Mouse (Mus musculus): ENCODE data around the gene Shf. TPM values are rescaled to one million over a fixed set of nuclear protein-coding genes. Genes with fewer than 3 reads are reported as not detected.
"Not testable (repeated sequence)": the region's sequence is repeated elsewhere in the genome, so short reads cannot be mapped to it uniquely, and the experiment has no call there.

The Shf gene
- polyA plus RNA-seq, 1 experiment from 2014 or later, result 6.8 TPM

DNA sequence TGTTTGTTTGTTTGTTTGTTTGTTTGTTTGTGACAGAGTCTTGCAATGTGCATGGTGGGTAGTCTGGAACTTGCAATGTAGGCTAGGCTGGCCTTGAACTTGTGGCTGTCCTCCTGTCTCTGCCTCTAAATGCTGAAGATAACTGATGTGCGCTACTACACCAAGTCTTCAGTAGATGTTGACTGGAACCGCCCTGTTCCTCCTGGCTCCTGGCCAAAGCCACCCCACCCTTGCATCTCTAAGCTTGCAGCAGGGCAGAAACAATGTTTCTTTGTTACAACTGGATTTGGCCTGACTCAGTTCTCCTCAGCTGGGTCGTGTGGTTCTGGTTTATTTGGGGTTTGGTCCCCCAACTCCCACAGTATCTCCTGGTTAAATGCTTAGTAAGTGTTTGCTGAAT, 34.8 kb downstream of the Shf start:
- Histone ChIP-seq H3K9me3 (replicated peaks) (no peaks in the 10 kb centered on the region), H3K9ac (no peak overlapping the region), H3K27me3 (0 out of 2 replicates have a peak, but pooled peaks cover 3% of the 10 kb centered on the region), H3K27ac (no peak overlapping the region), H3K36me3 (ENCODE audit: poor library complexity, severe bottlenecking) (no peaks in the 10 kb centered on the region), H3K4me2 (no peak overlapping the region), H3K4me3 (no peak overlapping the region), H3K4me1 (no peaks in the 10 kb centered on the region)
- WGBS, result 70% methylated on average over 3 of the region's 3 CpGs
- ATAC-seq, result no peak

GRCm38 (mm10) chr2:122332222-122332621, 36.7 kb downstream of the Shf start:
- 85% methylated on average over 3 of the region's 3 CpGs for WGBS
- no peak overlapping the region for H3K4me2 ChIP-seq
- H3K4me1 ChIP-seq, result no peaks in the 10 kb centered on the region

GRCm38 (mm10) chr2:122330317-122330716, 38.6 kb downstream of the Shf start:
- not testable (repeated sequence) for H3K27ac ChIP-seq; H3K9me3 ChIP-seq (replicated peaks); H3K9ac ChIP-seq; H3K36me3 ChIP-seq (ENCODE audit: poor library complexity, severe bottlenecking); ATAC-seq; H3K4me1 ChIP-seq; H3K4me3 ChIP-seq; H3K27me3 ChIP-seq; H3K4me2 ChIP-seq
- 87% methylated on average over 6 of the region's 6 CpGs for WGBS

More at GRCm38 (mm10) chr2:122332222-122332621, 36.7 kb downstream of the Shf start:
- Histone ChIP-seq H3K4me3 (no peak overlapping the region), H3K27me3 (no peaks in the 10 kb centered on the region), H3K27ac (no peak overlapping the region), H3K36me3 (ENCODE audit: poor library complexity, severe bottlenecking) (no peaks in the 10 kb centered on the region), H3K9ac (no peak overlapping the region), H3K9me3 (replicated peaks) (no peaks in the 10 kb centered on the region)
- no peak for ATAC-seq

- no peak overlapping the region for H3K4me2 ChIP-seq
- WGBS, result 71% methylated on average over 3 of the region's 3 CpGs
- H3K4me1 ChIP-seq, result no peaks in the 10 kb centered on the region
- H3K36me3 ChIP-seq (ENCODE audit: poor library complexity, severe bottlenecking), result no peaks in the 10 kb centered on the region
- H3K27me3 ChIP-seq, result no peaks in the 10 kb centered on the region
- no peak overlapping the region for H3K27ac ChIP-seq
- ATAC-seq, result no peak
- no peaks in the 10 kb centered on the region for H3K9me3 ChIP-seq (replicated peaks)
- H3K9ac ChIP-seq, result no peak overlapping the region
- H3K4me3 ChIP-seq, result no peak overlapping the region
Measured at GRCm38 (mm10) chr2:122327986-122328385, 41.0 kb downstream of the Shf start.

- no peaks in the 10 kb centered on the region for H3K27me3 ChIP-seq
- no peak for ATAC-seq
- WGBS, result 70% methylated on average over 2 of the region's 2 CpGs
Measured at GRCm38 (mm10) chr2:122325361-122325760, 43.6 kb downstream of the Shf start.

GRCm38 (mm10) chr2:122324586-122324985, 44.4 kb downstream of the Shf start:
- Histone ChIP-seq H3K4me2 (no peak overlapping the region), H3K4me1 (no peaks in the 10 kb centered on the region), H3K9me3 (replicated peaks) (no peaks in the 10 kb centered on the region), H3K27ac (no peak overlapping the region), H3K27me3 (no peaks in the 10 kb centered on the region), H3K9ac (no peak overlapping the region), H3K36me3 (ENCODE audit: poor library complexity, severe bottlenecking) (no peaks in the 10 kb centered on the region), H3K4me3 (no peak overlapping the region)
- no peak for ATAC-seq
- 80% methylated on average over 3 of the region's 3 CpGs for WGBS

More at GRCm38 (mm10) chr2:122325361-122325760, 43.6 kb downstream of the Shf start:
- Histone ChIP-seq H3K4me3 (no peak overlapping the region), H3K36me3 (ENCODE audit: poor library complexity, severe bottlenecking) (no peaks in the 10 kb centered on the region), H3K4me1 (no peaks in the 10 kb centered on the region), H3K4me2 (no peak overlapping the region), H3K9me3 (replicated peaks) (no peaks in the 10 kb centered on the region), H3K27ac (no peak overlapping the region), H3K9ac (no peak overlapping the region)

GRCm38 (mm10) chr2:122323960-122324359, 45.0 kb downstream of the Shf start:
- no peaks in the 10 kb centered on the region for H3K9me3 ChIP-seq (replicated peaks)
- no peak overlapping the region for H3K9ac ChIP-seq
- H3K36me3 ChIP-seq (ENCODE audit: poor library complexity, severe bottlenecking), result no peaks in the 10 kb centered on the region
- H3K27me3 ChIP-seq, result peaks cover 3% of the 10 kb centered on the region; the same call in 1 of the 2 replicates
- H3K4me2 ChIP-seq, result no peak overlapping the region
- no peak overlapping the region for H3K27ac ChIP-seq
- no peaks in the 10 kb centered on the region for H3K4me1 ChIP-seq
- no peak overlapping the region for H3K4me3 ChIP-seq
- ATAC-seq, result no peak
- 70% methylated on average over 3 of the region's 3 CpGs for WGBS

- Histone ChIP-seq H3K4me3 (no peak overlapping the region), H3K4me2 (no peak overlapping the region), H3K9me3 (replicated peaks) (no peaks in the 10 kb centered on the region), H3K36me3 (ENCODE audit: poor library complexity, severe bottlenecking) (no peaks in the 10 kb centered on the region), H3K27ac (no peak overlapping the region), H3K4me1 (peaks cover 7% of the 10 kb centered on the region; the same call in 1 of the 2 replicates), H3K27me3 (peaks cover 43% of the 10 kb centered on the region), H3K9ac (no peak overlapping the region)
- WGBS, result 78% methylated on average over 4 of the region's 4 CpGs
- no peak for ATAC-seq
Measured at GRCm38 (mm10) chr2:122317384-122317783, 51.6 kb downstream of the Shf start.

- H3K4me1 ChIP-seq, result peaks cover 7% of the 10 kb centered on the region; the same call in 1 of the 2 replicates
- WGBS, result 88% methylated on average over 7 of the region's 7 CpGs
- no peaks in the 10 kb centered on the region for H3K9me3 ChIP-seq (replicated peaks)
- ATAC-seq, result no peak
- no peak within 1 kb of the TSS for H3K4me2 ChIP-seq
- no peaks in the 10 kb centered on the region for H3K36me3 ChIP-seq (ENCODE audit: poor library complexity, severe bottlenecking)
- no peak within 1 kb of the TSS for H3K27ac ChIP-seq
- no peak within 1 kb of the TSS for H3K9ac ChIP-seq
- H3K27me3 ChIP-seq, result peaks cover 53% of the 10 kb centered on the region
- no peak within 1 kb of the TSS for H3K4me3 ChIP-seq
Measured at GRCm38 (mm10) chr2:122315372-122315771, 53.6 kb downstream of the Shf start, which contains the start of gene Duox1. Gene Duox1 (plus strand): TSS chr2:122315672.

DNA sequence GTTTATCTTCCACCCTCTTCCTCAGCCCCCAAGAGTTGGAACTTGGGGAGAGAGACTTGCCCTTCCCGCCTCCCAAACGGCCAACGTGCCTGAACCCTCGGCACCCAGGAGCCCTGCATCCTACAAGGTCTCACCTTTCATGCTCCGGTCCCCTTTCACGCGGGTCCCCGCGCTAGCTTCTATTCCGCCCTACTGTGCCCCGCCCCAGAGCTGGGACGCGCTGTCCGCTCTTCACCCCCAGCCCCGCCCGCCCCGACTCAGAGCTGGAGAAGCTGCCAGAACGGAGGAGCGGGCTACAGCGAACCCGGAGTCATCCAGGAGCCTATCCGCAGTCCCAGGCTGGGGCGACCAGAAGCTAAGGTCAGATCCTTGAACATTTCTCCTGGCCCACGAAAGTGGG, 55.4 kb downstream of the Shf start, which contains the start of gene Duoxa1:
Gene Duoxa1, minus strand, starts transcription at position 195 of the 400 bp plus-strand sequence.
- no peaks in the 10 kb centered on the region for H3K9me3 ChIP-seq (replicated peaks)
- H3K4me1 ChIP-seq, result peaks cover 7% of the 10 kb centered on the region; the same call in 1 of the 2 replicates
- WGBS, result 3% methylated on average over 24 of the region's 24 CpGs
- peak within 1 kb of the TSS; percentile 50 for H3K4me2 ChIP-seq
- H3K9ac ChIP-seq, result no peak within 1 kb of the TSS; the same call in 1 of the 2 replicates
- peak within 1 kb of the TSS; percentile 27 for H3K4me3 ChIP-seq
- no peak within 1 kb of the TSS for H3K27ac ChIP-seq
- ATAC-seq, result 0 out of 2 replicates have a peak, but pooled peaks have one; percentile 24
- peaks cover 56% of the 10 kb centered on the region for H3K27me3 ChIP-seq
- H3K36me3 ChIP-seq (ENCODE audit: poor library complexity, severe bottlenecking), result no peaks in the 10 kb centered on the region

- Histone ChIP-seq H3K9ac (no peak overlapping the region; the same call in 1 of the 2 replicates), H3K9me3 (replicated peaks) (no peaks in the 10 kb centered on the region), H3K4me1 (peaks cover 7% of the 10 kb centered on the region; the same call in 1 of the 2 replicates), H3K27ac (no peak overlapping the region), H3K4me2 (peak overlapping the region; percentile 50), H3K4me3 (peak overlapping the region; percentile 27), H3K27me3 (peaks cover 56% of the 10 kb centered on the region), H3K36me3 (ENCODE audit: poor library complexity, severe bottlenecking) (no peaks in the 10 kb centered on the region)
- WGBS, result 5% methylated on average over 27 of the region's 27 CpGs
- ATAC-seq, result peak; percentile 74
Measured at GRCm38 (mm10) chr2:122312722-122313417, 56.1 kb downstream of the Shf start.

DNA sequence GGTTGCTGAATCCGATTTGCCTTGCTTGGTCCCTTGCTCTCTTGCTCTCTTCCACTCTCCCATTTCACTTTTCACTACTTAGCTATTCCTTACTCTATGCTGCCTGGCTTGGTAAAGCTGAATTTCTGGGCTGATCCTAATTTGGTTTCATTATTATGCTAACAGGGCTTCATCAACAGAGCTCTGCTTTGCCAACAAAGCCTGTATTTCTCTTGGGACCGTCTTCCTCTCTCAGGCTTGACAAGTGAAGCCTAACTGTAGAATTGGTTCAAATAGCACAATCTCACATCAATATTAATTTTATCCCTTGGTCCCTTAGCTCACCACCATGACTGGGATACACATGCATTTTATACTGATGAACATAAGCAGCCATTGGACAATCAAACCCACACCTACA, 57.4 kb downstream of the Shf start:
- ATAC-seq, result no peak
- Histone ChIP-seq H3K4me1 (peaks cover 7% of the 10 kb centered on the region; the same call in 1 of the 2 replicates), H3K27ac (no peak overlapping the region), H3K9me3 (replicated peaks) (no peaks in the 10 kb centered on the region), H3K4me2 (no peak overlapping the region), H3K27me3 (peaks cover 60% of the 10 kb centered on the region), H3K36me3 (ENCODE audit: poor library complexity, severe bottlenecking) (no peaks in the 10 kb centered on the region), H3K9ac (no peak overlapping the region), H3K4me3 (no peak overlapping the region)
- 38% methylated on average over 2 of the region's 2 CpGs for WGBS
